Mouse (Mus musculus) T-helper 1 cell (primary cell): ENCODE measurements around the gene Uckl1.

Experiments used
- in situ Hi-C: fragments of 300-600 bp; cut with MboI, MseI; formaldehyde crosslinking; loops from one replicate; pipeline ENCODE4 v1.15.1; 2025; ENCODE audit warnings: high pct_unique_total_duplicates

Uckl1 gene

GRCm38 (mm10) chr2:181584411-181584942, at the start of gene Uckl1:
TSS of gene Uckl1 (minus strand) at chr2:181584892.
- in situ Hi-C loops: loop anchor here (25.0 kb wide), 1 partner anchor 197 kb away; the partner anchor contains the start of gene Lime1

- in situ Hi-C loops: no loop called here
These were observed 47.9 kb upstream of the Uckl1 start for GRCm38 (mm10) chr2:181632624-181633023.

GRCm38 (mm10) chr2:181628471-181628870, 43.8 kb upstream of the Uckl1 start:
- in situ Hi-C loops: no loop called here

GRCm38 (mm10) chr2:181623401-181623800, 38.7 kb upstream of the Uckl1 start:
- in situ Hi-C loops: no loop called here

- in situ Hi-C loops: no loop called here
These were observed 34.2 kb upstream of the Uckl1 start for GRCm38 (mm10) chr2:181618761-181619495.

- in situ Hi-C loops: no loop called here
These were observed 17.7 kb upstream of the Uckl1 start for GRCm38 (mm10) chr2:181602367-181602766.

GRCm38 (mm10) chr2:181601751-181602145, 17.1 kb upstream of the Uckl1 start:
- in situ Hi-C loops: no loop called here

- in situ Hi-C loops: no loop called here
These were observed 16.4 kb upstream of the Uckl1 start for GRCm38 (mm10) chr2:181600828-181601750.

- in situ Hi-C loops: no loop called here
These were observed 15.6 kb upstream of the Uckl1 start for GRCm38 (mm10) chr2:181600226-181600758.

GRCm38 (mm10) chr2:181598454-181599351, 14.0 kb upstream of the Uckl1 start, which contains the start of gene Samd10:
TSS of gene Samd10 (minus strand) at chr2:181599212.
- in situ Hi-C loops: loop anchor here (25.0 kb wide), 1 partner anchor 211 kb away; the partner anchor contains the start of gene Lime1

- in situ Hi-C loops: loop anchor here (25.0 kb wide), 1 partner anchor 210 kb away; the partner anchor contains the start of gene Lime1
These were observed 12.8 kb upstream of the Uckl1 start for GRCm38 (mm10) chr2:181597378-181598061.

GRCm38 (mm10) chr2:181596221-181596960, 11.7 kb upstream of the Uckl1 start:
- in situ Hi-C loops: loop anchor here (25.0 kb wide), 1 partner anchor 209 kb away; the partner anchor contains the start of gene Lime1

- in situ Hi-C loops: loop anchor here (5.0 to 25.0 kb wide), 2 partner anchors 73 to 208 kb away; partner anchors contain the start of genes Dnajc5 and Lime1
These were observed 10.4 kb upstream of the Uckl1 start for GRCm38 (mm10) chr2:181594946-181595696.

- in situ Hi-C loops: loop anchor here (5.0 to 25.0 kb wide), 2 partner anchors 72 to 207 kb away; partner anchors contain the start of genes Dnajc5 and Lime1
These were observed 9.2 kb upstream of the Uckl1 start for GRCm38 (mm10) chr2:181593937-181594336.

- in situ Hi-C loops: loop anchor here (5.0 to 25.0 kb wide), 2 partner anchors 71 to 206 kb away; partner anchors contain the start of genes Dnajc5 and Lime1
These were observed 8.3 kb upstream of the Uckl1 start for GRCm38 (mm10) chr2:181593042-181593421.

- in situ Hi-C loops: loop anchor here (5.0 to 25.0 kb wide), 2 partner anchors 70 to 205 kb away; partner anchors contain the start of genes Dnajc5 and Lime1
These were observed 7.7 kb upstream of the Uckl1 start, which contains the start of gene Zfp512b for GRCm38 (mm10) chr2:181592231-181593041. TSS of gene Zfp512b (minus strand) at chr2:181592803.

GRCm38 (mm10) chr2:181591528-181592085, 6.9 kb upstream of the Uckl1 start, which contains the start of gene Prpf6:
TSS of gene Prpf6 (plus strand) at chr2:181591868.
- in situ Hi-C loops: loop anchor here (5.0 to 25.0 kb wide), 2 partner anchors 69 to 204 kb away; partner anchors contain the start of genes Dnajc5 and Lime1
